ENCODE assay signal across 19 mouse cellular contexts in genomic region chr1:88848246-88848645, GRCm38 (mm10).
DNase-seq lines count a peak whose midpoint lies in the region; ATAC-seq lines count a peak whose summit lies in the region.
"Had no signal": no experiment of that assay in that cellular context is flagged by ENCODE, and none has a peak within 500 bp of the region (broad histone marks: within the 10 kb centered on the region; RNA-seq: fewer than 3 reads in every experiment).

No protein-coding gene starts in this region.

- no peaks in the 10 kb centered on the region for H3K36me3 ChIP-seq in midbrain, embryonic 15.5 days (replicated peaks)
- H3K36me3 ChIP-seq in midbrain, embryonic 10.5 days, result no peaks in the 10 kb centered on the region
- H3K36me3 ChIP-seq in hindbrain, embryonic 16.5 days (ENCODE audit: control insufficient read depth, insufficient read depth, low read length), result no peaks in the 10 kb centered on the region
- H3K36me3 ChIP-seq: kidney, embryonic 15.5 days; liver, embryonic 12.5 days; stomach, embryonic 15.5 days had no signal

- H3K9ac ChIP-seq in midbrain, embryonic 15.5 days, result no peak overlapping the region
- H3K9ac ChIP-seq in hindbrain, embryonic 16.5 days (ENCODE audit: low read depth, low read length), result no peak overlapping the region
- H3K9ac ChIP-seq: kidney, embryonic 15.5 days; liver, embryonic 12.5 days; lung, embryonic 14.5 days; stomach, embryonic 15.5 days had no signal

- ATAC-seq in cerebellum, adult (ENCODE audit: insufficient number of reproducible peaks, low FRiP score, low TSS enrichment), result no peak
- ATAC-seq in midbrain, embryonic 15.5 days (replicated peaks), result peak; percentile 58; the same call in 1 of the 2 replicates
- 0 out of 2 replicates have a peak, but pooled peaks have one; percentile 16 for ATAC-seq in hindbrain, embryonic 16.5 days
- ATAC-seq: inflammation-experienced regulatory T-cells, adult 6 months; liver, embryonic 12.5 days had no signal

- peaks cover 7% of the 10 kb centered on the region for H3K4me1 ChIP-seq in midbrain, embryonic 15.5 days
- H3K4me1 ChIP-seq in midbrain, embryonic 10.5 days, result no peaks in the 10 kb centered on the region
- H3K4me1 ChIP-seq in hindbrain, embryonic 16.5 days (ENCODE audit: control insufficient read depth, insufficient read depth, low read depth, low read length), result peaks cover 9% of the 10 kb centered on the region
- H3K4me1 ChIP-seq: liver, embryonic 12.5 days; stomach, embryonic 15.5 days had no signal

- H3K9me3 ChIP-seq in midbrain, embryonic 15.5 days, result no peaks in the 10 kb centered on the region
- H3K9me3 ChIP-seq in midbrain, embryonic 10.5 days (replicated peaks), result peaks cover 6% of the 10 kb centered on the region
- H3K9me3 ChIP-seq in hindbrain, embryonic 16.5 days (ENCODE audit: control insufficient read depth, low read length), result no peaks in the 10 kb centered on the region
- H3K9me3 ChIP-seq: kidney, embryonic 15.5 days; liver, embryonic 12.5 days; stomach, embryonic 15.5 days had no signal

- H3K27ac ChIP-seq in midbrain, embryonic 15.5 days, result peak overlapping the region; percentile 38; the same call in 1 of the 2 replicates
- H3K27ac ChIP-seq in midbrain, embryonic 10.5 days (replicated peaks), result no peak overlapping the region
- no peak overlapping the region; the same call in 1 of the 2 replicates for H3K27ac ChIP-seq in hindbrain, embryonic 16.5 days (ENCODE audit: low read depth, low read length)
- H3K27ac ChIP-seq: heart, adult 2 months; liver, embryonic 12.5 days; macrophage; stomach, embryonic 15.5 days had no signal

- no peak overlapping the region for H3K4me2 ChIP-seq in midbrain, embryonic 15.5 days
- H3K4me2 ChIP-seq in hindbrain, embryonic 16.5 days (ENCODE audit: low read length), result no peak overlapping the region
- H3K4me2 ChIP-seq: liver, embryonic 12.5 days; lung, embryonic 14.5 days; stomach, embryonic 15.5 days had no signal

- 64% methylated on average over 8 of the region's 8 CpGs for WGBS in midbrain, embryonic 15.5 days
- WGBS in midbrain, embryonic 10.5 days, result 90% methylated on average over 8 of the region's 8 CpGs
- 46% methylated on average over 8 of the region's 8 CpGs for WGBS in hindbrain, embryonic 16.5 days

- no peaks in the 10 kb centered on the region for H3K27me3 ChIP-seq in midbrain, embryonic 15.5 days (replicated peaks)
- H3K27me3 ChIP-seq in midbrain, embryonic 10.5 days (ENCODE audit: low read depth, poor library complexity, severe bottlenecking), result no peaks in the 10 kb centered on the region
- H3K27me3 ChIP-seq in hindbrain, embryonic 16.5 days (replicated peaks; ENCODE audit: control insufficient read depth, insufficient read depth, low read length), result no peaks in the 10 kb centered on the region
- H3K27me3 ChIP-seq: kidney, embryonic 15.5 days; liver, embryonic 12.5 days; stomach, embryonic 15.5 days had no signal

- peak; percentile 2 for DNase-seq in cerebellum, adult 9-11 months
- no peak for DNase-seq in midbrain, embryonic 10.5 days (ENCODE audit: low spot score)
- DNase-seq in retina, postnatal 1 day, result peak; percentile 85
- DNase-seq in adrenal gland, postnatal 14 days, result no peak
- DNase-seq in gastrocnemius, adult 8-10 months (ENCODE audit: low spot score in 2 of 2), result no peak
- DNase-seq: adrenal gland, adult 8-10 months; gastrocnemius, postnatal 14 days; heart, adult 2 months; heart, postnatal 10 days; lung, embryonic 14.5 days; thymus, adult 2 months had no signal

- no peak overlapping the region for H3K4me3 ChIP-seq in midbrain, embryonic 15.5 days
- H3K4me3 ChIP-seq in midbrain, embryonic 10.5 days, result no peak overlapping the region
- no peak overlapping the region for H3K4me3 ChIP-seq in hindbrain, embryonic 16.5 days (ENCODE audit: low read length)
- H3K4me3 ChIP-seq: heart, adult 2 months; kidney, embryonic 15.5 days; liver, embryonic 12.5 days; stomach, embryonic 15.5 days had no signal

Comparison
In these comparisons a context has a peak if more than half of its experiments do, and no peak if none do; other contexts are left out.
1. DNase-seq: peak in cerebellum, adult 9-11 months (single experiment) and retina, postnatal 1 day (single experiment); none in midbrain, embryonic 10.5 days (single experiment), adrenal gland, postnatal 14 days (single experiment) and gastrocnemius, adult 8-10 months (0 of 2).